Mouse (Mus musculus): ENCODE data around the gene Pnkp. TPM values are rescaled to one million over a fixed set of nuclear protein-coding genes. Genes with fewer than 3 reads are reported as not detected.

The Pnkp gene
- total RNA-seq, 4 experiments from 2014 or later, result 46.6 to 56.6 (median 53.6) TPM

- no peak for DNase-seq
Observed at GRCm38 (mm10) chr7:44853596-44854355, 3.2 kb upstream of the Pnkp start.

- peak; percentile 95 for DNase-seq
Observed at GRCm38 (mm10) chr7:44854356-44855031, 2.4 kb upstream of the Pnkp start.

- no peak for DNase-seq
Observed at GRCm38 (mm10) chr7:44855036-44855435, 1.9 kb upstream of the Pnkp start.

GRCm38 (mm10) chr7:44856265-44856916 lies 548 bp upstream of the Pnkp start:
- DNase-seq, result no peak

- DNase-seq, result no peak
Observed at GRCm38 (mm10) chr7:44857905-44858304, 966 bp downstream of the Pnkp start.

- no peak for DNase-seq
Observed at GRCm38 (mm10) chr7:44859896-44860295, 3.0 kb downstream of the Pnkp start.

DNA sequence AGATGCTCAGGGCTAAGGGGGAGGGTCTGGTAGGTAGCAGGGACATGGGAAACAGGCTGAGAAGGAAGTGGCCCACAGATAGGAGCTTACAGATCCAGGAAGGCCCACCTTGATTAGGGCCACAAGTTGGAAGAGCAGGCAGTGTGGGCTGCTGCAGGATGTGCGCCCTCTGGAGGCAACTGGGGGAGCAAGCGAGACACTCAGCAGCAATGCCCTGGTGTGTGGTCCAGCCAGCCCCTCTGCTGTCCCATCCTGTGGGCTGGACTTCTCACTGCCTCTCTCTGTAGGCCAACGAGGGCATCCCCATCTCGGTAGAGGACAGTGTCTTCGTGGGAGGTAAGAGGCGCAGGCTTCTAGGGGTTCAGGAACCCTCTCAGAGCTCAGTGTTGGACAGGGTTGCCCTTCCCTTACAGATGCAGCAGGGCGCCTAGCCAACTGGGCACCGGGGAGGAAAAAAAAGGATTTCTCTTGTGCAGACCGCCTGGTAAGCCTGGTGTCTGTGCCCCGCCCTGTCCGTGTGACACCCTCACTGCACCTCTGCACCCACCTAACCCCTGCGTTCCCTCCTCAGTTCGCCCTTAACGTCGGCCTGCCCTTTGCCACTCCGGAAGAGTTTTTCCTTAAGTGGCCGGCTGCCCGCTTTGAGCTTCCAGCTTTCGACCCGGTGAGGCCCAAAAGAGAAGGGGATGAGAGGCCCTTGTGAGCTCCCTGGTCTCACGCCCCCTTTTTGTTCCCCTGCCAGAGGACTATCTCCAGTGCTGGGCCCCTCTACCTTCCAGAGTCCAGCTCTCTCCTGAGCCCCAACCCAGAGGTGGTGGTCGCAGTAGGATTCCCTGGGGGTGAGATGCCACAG lies 3.9 kb downstream of the Pnkp start:
- no peak for DNase-seq

DNA sequence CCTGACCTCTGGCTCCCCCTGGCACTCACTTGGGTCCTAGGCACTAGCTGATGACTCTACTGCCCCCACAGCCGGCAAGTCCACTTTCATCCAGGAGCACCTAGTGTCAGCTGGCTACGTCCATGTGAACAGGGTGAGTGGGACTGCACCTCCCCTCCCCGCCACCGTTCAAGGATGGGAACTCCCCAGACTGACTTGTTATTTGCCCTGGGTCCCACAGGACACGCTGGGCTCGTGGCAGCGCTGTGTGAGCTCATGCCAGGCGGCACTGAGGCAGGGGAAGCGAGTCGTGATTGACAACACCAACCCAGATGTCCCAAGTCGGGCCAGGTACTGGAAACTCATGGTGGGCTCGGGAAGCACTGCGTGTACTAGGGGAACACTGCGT lies 4.5 kb downstream of the Pnkp start:
- no peak for DNase-seq

GRCm38 (mm10) chr7:44862434-44862833 lies 5.5 kb downstream of the Pnkp start:
- DNase-seq, result no peak

DNA sequence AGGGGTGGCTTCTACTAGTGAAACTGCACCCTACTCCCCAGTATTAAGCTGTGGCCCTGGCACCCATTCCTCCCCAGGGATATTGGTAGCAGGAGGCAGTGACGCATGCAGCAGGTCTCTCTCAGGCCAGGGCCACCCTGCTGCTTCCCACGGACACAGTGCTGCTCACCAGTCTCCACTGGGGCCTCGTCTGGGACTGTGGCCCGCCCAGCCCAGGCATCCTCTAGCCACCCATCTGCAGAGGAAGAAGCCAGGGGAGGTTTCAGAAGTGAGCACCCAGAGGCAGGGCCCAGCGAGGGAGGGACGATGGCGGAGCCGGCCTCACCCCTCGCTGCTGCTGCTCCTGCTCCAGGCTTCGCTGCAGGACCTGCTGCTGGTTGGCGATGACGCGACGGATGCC lies 6.3 kb downstream of the Pnkp start:
- DNase-seq, result no peak

GRCm38 (mm10) chr7:44863982-44864494 lies 7.1 kb downstream of the Pnkp start:
- no peak for DNase-seq

DNA sequence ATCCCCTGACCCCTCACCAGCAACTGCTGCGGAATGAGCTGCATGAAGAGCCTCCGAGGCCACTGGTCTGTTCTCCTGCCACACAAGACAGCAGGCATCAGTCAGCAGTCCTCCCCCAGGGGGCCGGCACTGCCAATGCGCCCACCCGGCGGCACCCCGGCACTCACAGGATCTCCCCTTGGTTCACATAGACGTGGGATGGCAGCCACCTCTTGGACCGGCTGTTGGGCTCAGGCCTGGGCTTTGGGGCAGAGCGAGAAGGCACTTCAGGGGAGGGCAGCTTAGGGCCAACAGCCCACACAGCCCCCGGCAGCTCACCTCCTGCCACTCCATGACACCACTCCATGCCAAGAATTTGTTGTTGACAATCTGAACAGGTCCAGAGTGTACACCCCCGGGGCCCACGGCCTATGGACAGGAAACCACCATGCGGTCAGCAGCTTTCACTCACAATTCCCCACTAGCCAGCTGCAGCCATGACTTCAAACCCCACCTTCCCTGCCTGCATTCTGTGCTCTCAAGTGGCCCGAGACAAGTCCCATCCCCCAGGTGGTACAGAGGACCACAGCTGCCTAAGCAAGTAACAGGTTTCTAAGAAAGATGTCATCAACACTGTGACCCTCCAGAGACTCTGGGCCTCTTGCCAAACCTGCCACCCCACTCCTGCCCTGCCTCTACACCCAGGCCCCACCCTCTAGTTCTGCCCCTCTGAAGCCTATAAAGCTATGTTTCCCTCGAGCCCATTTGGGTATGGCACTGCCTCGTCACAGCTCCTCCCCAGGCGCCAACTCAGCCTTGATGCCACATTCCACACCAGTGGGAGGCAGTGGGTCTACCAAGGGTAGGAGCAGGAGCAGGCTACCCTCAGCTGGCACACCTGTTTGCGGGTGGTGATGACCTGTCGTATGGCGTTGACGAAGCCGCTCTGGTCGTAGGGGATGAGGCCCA lies 7.9 kb downstream of the Pnkp start:
- DNase-seq, result peak; percentile 45

DNA sequence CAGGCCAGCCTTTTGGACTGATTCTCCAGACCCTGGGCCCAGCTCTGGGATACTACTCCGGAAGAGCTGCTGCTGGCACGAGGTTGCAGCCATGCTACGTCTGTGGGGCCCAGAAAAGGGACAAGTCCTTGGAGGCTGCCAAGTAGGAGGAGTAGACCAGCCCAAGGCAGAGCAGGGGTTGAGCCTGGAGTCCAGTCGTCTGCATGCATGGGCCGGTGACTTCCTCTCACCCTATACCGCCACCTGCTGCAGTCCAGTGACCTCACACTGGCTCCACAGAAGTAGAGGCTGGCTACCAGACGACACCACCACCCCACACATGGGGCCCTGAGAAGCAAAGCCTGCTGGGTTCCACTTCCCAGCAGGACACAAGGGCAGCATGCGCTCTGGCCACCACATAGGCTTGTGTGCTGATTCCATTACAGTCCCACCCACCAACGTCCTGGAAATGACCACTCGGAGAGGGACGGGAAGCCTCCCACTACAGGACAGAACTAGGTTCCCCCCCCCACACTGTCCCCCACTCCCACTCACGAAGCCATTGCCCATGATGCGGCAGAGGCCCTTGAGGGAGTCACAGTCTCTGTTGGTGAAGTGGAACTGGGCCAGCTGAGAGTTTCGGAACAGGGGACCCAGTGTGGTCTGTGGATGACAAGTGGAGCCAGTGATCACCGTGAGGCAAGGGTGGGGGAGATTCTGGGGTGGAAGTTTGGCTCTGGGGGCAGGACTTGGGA lies 9.5 kb downstream of the Pnkp start:
- DNase-seq, result peak; percentile 91

DNA sequence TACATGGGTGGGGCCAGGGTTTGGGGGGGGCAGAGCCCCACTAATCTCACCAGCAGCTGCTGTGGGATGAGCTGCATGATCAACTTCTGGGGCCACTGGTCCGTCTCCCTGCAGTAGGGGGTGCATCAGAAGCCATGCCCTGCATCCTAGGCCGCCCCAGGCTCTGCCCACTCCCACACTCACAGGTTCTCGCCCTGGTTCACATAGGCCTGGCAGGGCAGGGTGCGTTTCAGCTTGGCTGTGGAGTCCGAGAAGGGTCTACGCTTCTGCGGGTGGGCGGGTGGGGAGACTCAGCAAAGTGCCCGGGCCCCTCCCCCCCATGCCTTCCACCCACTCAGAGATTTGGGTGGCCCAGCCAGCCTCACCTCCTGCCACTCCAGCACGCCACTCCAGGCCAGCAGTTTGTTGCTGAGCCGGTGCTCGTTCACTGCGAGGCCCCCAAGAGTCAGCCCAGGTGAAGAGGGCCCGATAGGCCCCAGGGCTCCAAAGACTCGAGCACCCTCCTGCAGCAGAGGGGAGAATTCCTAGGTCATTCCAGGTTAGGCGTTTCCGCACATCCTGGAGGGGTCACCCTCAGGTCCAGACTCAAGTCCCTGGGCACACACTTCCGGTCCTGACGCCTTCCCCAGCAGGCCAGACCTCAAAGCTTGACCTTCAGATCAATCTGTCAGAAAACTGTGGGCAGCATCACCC lies 10.2 kb downstream of the Pnkp start:
- DNase-seq, result peak; percentile 51

- no peak for DNase-seq
Observed at GRCm38 (mm10) chr7:44867802-44868201, 10.9 kb downstream of the Pnkp start.

DNA sequence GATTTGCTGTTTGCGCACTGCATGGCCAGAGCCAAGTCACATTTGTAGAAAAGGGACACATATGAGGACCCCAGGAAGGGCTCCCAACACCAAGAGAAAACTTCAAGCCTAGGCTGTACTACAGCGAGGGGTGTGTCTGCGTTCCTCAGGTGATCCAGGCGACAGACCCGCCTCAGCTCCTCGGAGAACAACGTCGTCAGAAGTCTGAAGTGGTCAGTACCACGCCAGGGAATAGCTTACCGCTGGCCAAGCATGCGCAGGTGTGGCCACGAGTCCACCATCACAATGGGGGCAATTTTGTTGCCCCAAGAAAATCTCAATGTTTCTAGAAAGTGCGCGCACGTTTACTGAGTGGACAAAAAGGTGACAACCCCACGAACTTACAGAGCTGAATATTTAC lies 11.5 kb downstream of the Pnkp start:
- DNase-seq, result no peak

DNA sequence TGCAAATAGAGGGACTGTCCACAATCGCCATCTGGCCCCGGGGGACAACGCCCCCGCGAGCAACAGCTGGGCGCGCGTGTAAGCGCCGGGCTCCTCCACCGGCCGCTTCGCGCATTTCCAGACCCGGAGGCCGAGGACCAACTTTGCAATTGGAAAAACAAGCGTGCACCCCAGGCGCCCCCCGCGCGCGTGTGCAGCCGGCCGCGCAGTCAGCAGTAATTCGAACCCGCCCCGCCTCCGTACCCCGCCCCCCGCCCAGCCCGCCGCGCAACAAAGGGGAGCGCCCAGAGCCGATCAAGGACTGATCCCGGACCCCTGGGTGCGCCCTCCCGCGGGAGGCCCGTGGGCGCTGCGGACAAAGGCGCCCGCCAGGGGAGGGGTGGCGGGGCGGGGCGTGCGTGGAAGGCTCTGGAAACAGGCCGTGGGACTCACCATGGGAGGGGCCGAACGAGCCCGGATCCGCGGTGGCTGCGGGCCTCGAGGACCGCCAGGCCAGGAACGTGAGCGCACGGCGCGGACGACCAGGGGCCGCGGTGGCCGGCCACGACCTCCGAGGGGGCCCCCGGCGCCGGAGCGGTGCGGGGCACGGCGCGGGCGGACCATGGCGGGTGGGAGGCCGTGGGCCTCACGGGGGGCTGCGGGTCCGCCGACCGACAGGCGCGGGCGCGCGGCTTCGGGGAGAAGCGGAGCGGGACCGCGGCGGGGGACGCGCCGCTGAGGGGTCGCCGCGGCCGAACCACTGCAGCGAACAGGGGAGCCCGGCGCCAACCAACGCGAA lies 12.2 kb downstream of the Pnkp start:
- peak; percentile 70 for DNase-seq

DNA sequence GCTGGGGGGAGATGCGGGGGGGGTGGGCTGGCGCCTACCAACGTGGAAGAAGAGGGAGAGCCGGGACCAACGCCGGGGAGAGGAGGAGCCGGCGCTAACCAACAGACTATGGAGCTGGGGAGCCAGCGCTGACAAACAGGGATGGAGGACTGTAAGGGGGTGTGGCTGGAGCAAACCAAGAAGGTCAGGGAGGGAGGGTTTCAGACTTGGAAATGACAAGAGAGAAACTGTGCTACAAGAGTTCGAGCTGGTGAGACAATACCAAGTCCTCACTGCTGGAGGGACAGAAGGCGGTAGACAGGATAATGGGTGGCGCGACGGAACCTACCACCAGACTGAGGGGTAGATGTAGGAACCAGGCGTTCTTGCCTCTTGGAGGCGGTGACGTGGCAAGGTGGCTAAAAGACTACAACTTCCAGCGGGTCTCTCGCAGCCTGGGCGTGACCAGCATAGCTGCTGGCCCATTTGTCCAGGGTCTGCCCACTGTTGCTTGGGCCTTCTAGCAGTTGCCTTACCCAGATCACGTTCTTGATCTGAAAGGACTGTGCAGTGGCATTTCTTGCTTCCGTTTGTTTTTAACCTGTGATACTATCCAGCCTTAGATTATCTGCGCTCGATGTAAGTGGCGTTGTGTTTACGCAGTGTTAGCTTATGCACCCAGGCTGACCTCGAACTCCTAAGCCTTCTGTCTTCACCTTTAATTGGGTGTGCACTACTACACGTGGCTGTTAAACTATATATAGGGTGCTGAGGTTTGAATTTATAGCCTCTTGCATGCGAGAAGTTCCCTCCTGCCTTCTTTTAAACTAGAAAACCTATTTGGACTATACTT lies 13.0 kb downstream of the Pnkp start, which contains the start of gene Ptov1:
Gene Ptov1, minus strand, starts transcription at position 92 of the 832 bp plus-strand sequence.
- peak; percentile 94 for DNase-seq

Measured in adrenal gland, adult 8-10 months (tissue).